Mouse (Mus musculus) T-cell, adult 2 months (primary cell): Measurements from ENCODE around the gene Zfp719.

Experiments used
- DNase-seq: peaks from one replicate; pipeline ENCODE4 v3.0.0; 2022; ENCODE audit warnings: low spot score

The Zfp719 gene

DNA sequence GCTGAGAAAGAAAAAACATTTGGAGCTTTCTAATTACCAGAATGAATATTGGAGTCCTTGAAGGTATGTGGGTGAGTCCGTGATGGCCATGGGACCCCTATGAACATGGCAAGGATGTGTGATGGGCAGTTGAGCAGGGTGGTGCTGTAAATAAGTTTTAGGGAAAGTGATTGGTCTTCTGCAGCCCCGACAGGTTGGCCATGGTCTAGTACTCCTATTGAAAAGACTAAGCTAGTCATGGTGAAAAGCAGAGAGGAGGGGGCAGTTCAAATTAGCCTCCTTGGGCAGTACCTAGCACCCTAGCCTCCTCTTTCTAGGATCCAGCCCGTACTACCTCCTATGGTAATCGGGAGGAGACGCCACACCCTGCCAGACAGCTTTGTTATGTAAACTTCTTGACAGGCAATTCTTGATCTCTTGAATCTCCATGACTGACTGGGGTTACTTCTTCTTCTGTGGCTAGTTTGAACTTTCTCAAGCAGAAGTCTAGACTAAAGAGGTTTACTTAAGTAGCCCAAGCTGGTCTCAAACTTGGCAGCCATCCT, 28.4 kb downstream of the Zfp719 start:
- no peak for DNase-seq

DNA sequence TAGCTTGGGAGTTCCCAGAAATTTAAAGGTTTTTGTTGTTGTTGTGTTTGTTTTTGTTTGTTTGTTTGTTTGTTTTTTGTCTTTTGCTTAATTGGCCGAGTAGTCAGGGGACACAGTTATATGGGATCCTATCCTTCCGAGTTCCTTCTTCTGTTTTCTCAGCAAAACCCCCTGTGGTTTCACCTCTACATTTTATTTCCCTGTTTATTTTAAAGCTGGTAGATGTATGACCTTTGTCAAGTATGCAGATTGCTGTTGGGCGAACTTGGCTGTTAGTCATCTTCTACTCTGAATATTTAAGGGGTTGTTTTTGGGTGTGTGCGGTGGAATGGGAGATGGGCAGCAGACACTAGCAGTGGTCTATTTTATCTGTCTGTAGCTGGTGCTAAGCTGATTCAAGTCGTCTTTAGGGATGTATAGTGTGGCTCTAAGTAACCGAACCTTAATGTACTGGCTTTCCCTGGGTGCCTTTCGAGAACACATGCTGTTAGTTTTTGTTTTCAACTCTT, 29.0 kb downstream of the Zfp719 start:
- DNase-seq: no peak

DNA sequence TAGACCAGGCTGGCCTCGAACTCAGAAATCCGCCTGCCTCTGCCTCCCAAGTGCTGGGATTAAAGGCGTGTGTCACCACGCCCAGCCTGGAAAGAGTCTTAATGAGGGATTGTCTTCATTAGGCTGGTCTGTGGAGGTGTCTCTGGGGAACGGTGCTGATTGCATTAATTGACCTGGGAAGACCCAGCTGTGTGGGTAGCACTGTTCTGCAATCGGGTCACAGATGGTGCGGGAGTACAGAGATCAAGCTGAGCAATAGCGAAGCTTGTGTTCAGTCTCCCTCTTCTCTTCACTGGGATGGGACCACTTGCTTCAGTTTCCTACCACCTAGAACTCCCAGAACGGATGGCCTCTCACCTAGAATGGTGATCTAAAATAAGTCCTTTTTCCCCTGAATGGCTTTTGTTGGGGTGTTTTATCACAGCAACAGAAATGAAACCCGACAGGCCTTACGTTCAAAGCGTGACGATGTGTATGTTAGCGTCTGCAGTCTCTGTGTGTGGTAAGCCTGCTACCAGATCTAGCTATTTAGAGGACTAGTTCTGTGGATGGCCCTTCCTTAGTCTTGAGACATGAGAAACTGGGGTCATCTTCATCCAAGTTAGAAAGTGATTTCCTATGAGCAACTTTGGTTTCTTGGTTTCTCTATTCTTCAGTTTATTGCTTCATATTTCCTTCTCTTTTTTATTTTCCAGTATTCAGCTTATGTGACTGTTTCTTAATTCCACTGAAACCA, 34.6 kb downstream of the Zfp719 start:
- DNase-seq: no peak

DNA sequence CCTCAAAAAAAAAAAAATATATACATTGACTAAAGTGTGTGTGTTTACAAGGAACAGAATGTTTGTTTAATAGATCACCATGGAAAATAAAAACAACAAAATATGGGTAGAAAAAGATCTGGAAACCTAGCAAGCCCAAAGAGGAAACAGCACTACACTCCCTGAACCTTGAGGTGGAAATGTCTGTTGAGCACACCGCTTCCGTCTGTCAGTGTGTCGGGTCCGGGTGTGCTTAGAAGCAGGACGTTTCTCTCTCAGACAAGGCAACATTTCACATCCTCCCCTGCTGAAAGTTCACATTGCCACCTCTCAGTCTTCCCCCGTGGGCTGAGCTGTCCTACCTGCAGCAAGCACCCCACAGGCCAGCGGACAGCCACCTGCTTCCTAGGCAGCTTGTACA, 43.5 kb downstream of the Zfp719 start:
- DNase-seq: no peak

DNA sequence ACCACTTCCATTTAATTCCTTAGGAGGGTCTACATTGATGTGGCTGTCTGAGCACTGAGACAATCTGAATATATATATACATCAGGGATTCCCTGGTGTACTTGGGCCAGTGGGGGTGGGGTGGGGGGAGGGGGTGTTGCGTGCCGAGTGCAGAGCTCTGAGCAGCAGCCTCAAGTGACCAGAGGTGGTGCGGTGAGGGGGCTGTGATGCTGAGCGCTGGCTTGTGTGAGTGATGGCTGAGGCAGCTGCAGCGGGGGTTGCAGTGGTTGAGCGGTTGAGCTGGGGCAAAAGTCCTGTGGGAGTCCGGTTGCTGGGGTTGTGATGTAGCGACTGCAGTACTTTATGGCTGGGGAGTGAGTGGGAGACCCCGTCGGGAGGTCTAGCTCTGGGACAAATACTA, 44.4 kb downstream of the Zfp719 start:
- DNase-seq: no peak

DNA sequence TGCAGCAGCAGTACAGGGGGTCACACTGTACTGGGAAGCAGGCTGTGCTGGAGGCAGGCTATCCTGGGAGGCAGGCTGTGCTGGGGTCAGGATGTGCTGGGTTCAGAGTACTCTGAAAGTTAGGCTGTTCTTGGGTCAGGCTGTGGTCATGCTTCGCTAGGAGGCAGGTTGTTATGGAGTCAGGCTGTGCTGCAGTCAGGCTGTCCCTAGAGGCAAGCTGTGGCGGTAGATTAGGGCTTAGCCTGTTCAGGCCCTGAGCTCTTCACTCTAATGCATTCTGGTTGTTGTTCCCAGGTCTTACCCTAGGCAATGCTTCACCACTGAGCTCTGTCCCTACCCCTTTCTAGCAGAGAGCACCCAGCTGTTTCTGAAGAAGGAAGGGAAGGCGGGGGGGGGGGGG, 45.7 kb downstream of the Zfp719 start:
- no peak for DNase-seq

DNA sequence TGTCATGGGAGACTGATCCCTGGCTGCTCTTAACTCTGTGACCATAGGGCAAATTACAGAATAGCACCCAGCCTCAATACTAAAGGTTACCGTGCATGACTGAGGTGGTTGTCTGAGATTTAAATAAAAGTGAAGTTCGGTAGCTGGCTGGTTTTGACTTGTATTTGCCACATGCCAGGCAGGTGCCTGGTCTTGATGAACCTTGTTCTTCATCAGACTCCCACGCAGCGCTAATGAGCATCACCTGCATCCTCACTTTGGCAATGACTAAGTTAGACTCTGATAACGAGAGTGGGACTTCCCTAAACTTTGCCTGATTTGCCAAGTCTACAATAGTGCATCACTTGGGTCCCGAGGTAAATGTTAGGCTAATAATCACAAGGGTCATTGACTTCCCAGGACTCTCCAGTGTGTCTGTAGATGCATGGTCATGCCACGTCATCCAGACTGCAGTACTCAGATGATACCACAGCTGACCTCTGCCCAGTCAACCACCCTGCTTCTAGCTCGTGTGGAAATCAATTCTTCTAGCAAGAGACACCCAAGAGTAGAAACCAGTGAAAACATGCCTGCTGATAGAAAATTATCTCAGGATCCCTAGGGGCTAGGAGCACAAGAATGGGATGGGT, 46.5 kb downstream of the Zfp719 start:
- DNase-seq: no peak

DNA sequence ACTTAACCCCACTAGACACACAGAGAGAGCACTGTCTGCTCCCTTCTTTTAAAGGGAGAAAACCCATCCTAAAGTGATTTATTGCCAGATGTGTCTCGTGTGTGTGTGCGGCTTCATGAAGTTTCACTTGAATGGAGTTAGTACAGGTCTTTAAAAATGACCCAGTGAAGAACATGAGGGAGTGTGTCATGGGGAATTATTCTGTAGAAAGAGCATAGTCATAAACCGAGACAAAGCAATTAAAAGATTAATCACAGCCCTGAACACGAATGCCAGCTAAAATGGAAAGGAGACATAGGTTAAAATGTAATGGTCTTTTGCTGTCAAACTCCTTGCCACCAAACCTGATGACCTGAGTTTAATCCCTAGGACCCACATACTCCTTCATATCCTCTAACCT, 54.5 kb downstream of the Zfp719 start:
- DNase-seq: no peak

DNA sequence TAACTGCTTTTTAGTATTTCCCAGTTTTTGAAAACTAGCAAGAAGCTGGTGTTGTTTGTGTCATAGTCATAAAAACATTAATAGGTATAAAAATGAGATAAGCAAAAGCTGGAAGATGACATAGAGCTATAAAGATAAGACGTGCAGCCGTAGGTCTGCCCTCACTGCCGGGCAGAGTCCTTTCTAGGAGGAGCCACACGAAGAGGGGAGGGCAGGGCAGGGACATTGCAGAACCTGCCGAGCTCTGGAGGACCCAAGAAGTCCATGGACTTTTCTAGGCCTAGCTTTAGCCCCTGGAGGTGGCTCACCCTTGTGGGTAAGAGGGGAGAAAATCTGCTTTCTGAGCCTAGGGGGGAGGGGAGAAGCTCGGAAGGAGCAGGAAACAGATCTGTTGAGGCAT, 55.1 kb downstream of the Zfp719 start, which contains the start of gene Ceacam18:
Gene Ceacam18 (plus strand): TSS at position 208 of the 400 bp plus-strand sequence.
- no peak for DNase-seq

DNA sequence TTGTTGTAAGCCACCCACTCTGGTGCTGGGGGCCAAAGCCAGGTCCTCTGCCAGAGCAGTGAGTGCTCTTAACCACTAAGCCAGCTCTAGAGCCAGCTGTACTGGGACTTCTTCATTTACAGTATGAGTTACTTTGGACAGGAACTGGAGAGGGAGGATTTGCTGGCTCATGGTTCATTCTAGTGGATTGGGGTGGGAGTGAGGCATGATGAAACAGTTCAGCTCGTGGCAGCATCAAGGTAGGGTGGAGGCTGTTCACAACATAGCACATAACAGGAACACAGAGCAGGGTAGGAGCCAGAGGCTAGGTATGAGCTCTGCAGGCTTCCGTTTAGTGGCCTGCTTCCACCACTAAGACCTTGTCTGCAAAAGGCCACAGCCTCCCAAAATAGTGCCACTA, 56.8 kb downstream of the Zfp719 start:
- no peak for DNase-seq

DNA sequence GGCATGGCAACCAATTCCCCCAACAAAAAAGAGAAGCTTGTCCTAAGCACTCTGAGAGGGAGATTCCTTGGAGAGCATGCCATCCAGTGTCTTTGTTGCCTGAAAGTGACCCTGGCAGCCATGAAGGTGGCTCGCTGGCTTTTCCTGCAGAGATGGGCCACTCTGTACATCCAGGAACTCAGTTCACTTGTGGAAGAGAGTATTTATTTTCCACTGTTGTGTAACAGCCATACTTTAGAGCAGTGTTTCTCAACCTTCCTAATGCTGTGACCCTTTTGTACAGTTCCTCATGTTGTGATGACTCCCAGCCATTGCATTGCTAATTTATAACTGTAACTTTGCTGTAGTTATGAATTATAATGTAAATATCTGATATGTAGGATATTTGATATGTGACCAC, 57.7 kb downstream of the Zfp719 start:
- DNase-seq: no peak

DNA sequence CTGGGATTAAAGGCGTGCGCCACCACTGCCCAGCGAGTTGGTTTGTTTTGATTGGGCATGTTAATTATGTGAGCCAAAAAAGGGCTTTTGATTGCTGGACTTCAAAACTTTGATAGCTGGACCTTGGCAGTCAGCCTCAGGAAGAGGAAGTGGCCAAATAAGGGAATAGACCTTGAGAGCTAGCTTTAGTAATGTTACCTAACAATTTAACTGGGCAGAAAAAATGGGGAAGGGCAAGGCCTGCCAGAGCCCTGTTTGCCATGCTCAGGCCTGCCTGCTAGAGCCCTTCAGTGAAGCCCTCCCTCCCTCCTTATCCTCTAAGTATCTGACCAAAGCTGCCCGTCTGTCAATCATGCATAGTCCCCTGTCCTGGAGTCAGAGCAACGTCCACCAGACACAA, 63.2 kb downstream of the Zfp719 start:
- no peak for DNase-seq
